Mouse (Mus musculus): ENCODE data around the gene Tnfrsf21.

GRCm38 (mm10) chr17:43070946-43071345 is 54.6 kb downstream of the Tnfrsf21 start:
- no peak for TF ChIP-seq POLR2A (IDR thresholded peaks at IDR 0.05; ENCODE audit: low read depth, low read length)
- no peak for TF ChIP-seq CTCF (conservative IDR thresholded peaks at IDR 0.05; ENCODE audit: insufficient read depth, insufficient read length, low read depth, low read length)
